Mouse (Mus musculus): Measurements from ENCODE around the gene Sh3bgrl3.

DNA sequence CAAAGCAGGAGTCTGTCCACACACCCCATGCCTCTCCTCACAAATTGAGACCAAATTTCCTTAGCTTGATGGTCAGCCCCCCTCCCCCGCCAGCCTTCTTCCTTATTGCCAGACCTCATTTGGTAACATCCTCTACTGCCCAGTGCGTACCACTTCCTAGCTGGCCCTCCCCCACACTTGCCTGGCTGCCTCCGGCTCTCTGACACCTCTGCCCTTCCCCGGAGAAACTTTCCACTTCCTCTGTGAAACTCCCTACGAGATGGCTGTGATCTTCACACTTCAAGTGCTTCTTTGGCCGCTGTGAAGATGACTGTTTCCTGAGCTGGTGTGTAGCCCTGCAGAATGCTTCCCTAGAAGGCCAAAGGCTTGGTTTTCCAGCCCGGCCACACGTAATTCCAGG is 30.0 kb downstream of the Sh3bgrl3 start:
- TF ChIP-seq POLR2A (IDR thresholded peaks at IDR 0.05; ENCODE audit: control insufficient read depth, low read depth, low read length) = no peak
- no peak for TF ChIP-seq CTCF (IDR thresholded peaks at IDR 0.05; ENCODE audit: control insufficient read depth, insufficient read depth, insufficient replicate concordance, low read depth, low read length)

All from testis, adult 2 months (tissue).